Mouse (Mus musculus) midbrain, embryonic 15.5 days (tissue): Measurements from ENCODE around the gene Atn1. TPM values are rescaled to one million over a fixed set of nuclear protein-coding genes. Genes with fewer than 3 reads are reported as not detected.

Experiments used
- ATAC-seq: fragments of 200-750 bp; cut with Nextera tagmentation; replicated peaks from 2 replicates; pipeline ENCODE4 v1.8.0; 2017; ENCODE audit warnings: moderate TSS enrichment
- H3K27ac ChIP-seq: fragments of 300-500 bp; sonication (generic); 2 replicates; pipeline ENCODE4 v1.5.1; 2015; ENCODE audit warnings: mild to moderate bottlenecking, inconsistent platforms
- H3K27me3 ChIP-seq: fragments of 300-500 bp; sonication (generic); replicated peaks from 2 replicates; pipeline ENCODE4 v1.6.1; 2015; ENCODE audit warnings: inconsistent platforms
- H3K36me3 ChIP-seq: fragments of 300-500 bp; sonication (generic); replicated peaks from 2 replicates; pipeline ENCODE4 v1.6.1; 2015; ENCODE audit warnings: inconsistent platforms
- H3K4me1 ChIP-seq: fragments of 300-500 bp; sonication (generic); 2 replicates; pipeline ENCODE4 v1.6.1; 2015; ENCODE audit warnings: inconsistent platforms
- H3K4me2 ChIP-seq: fragments of 300-500 bp; sonication (generic); 2 replicates; pipeline ENCODE4 v1.6.1; 2015; ENCODE audit warnings: inconsistent platforms, mild to moderate bottlenecking, moderate library complexity
- H3K4me3 ChIP-seq: fragments of 300-500 bp; sonication (generic); 2 replicates; pipeline ENCODE4 v1.5.1; 2015; ENCODE audit warnings: mild to moderate bottlenecking, inconsistent platforms
- H3K9ac ChIP-seq: fragments of 300-500 bp; sonication (generic); 2 replicates; pipeline ENCODE4 v1.6.1; 2015; ENCODE audit warnings: mild to moderate bottlenecking, inconsistent platforms
- H3K9me3 ChIP-seq: fragments of 300-500 bp; sonication (generic); 2 replicates; pipeline ENCODE4 v1.6.1; 2016; ENCODE audit warnings: inconsistent platforms
- WGBS: fragments of 180-500 bp; shearing (Covaris S2); methylation state at CpG from one replicate; pipeline ENCODE4 v1.1.7; 2015; ENCODE audit warnings: mixed read lengths; 5-methylcytosine and 5-hydroxymethylcytosine counted together
- polyA plus RNA-seq: library from polyadenylated mRNA; unstranded; fragments of >200 nt; fragmentation: Nextera tagmentation; extraction: Ambion mirVana; gene quantifications from 2 replicates; pipeline ENCODE4 v1.2.1, GENCODE M21; 2015

The Atn1 gene
- polyA plus RNA-seq, 1 experiment from 2014 or later, result 32.7 TPM

GRCm38 (mm10) chr6:124734417-124734816 is 21.9 kb downstream of the Atn1 start:
- Histone ChIP-seq H3K27me3 (no peaks in the 10 kb centered on the region), H3K9ac (no peak overlapping the region), H3K9me3 (no peaks in the 10 kb centered on the region), H3K27ac (no peak overlapping the region), H3K4me3 (no peak overlapping the region), H3K4me1 (peaks cover 10% of the 10 kb centered on the region), H3K36me3 (no peaks in the 10 kb centered on the region), H3K4me2 (no peak overlapping the region)
- 92% methylated on average over 3 of the region's 3 CpGs for WGBS
- no peak for ATAC-seq

DNA sequence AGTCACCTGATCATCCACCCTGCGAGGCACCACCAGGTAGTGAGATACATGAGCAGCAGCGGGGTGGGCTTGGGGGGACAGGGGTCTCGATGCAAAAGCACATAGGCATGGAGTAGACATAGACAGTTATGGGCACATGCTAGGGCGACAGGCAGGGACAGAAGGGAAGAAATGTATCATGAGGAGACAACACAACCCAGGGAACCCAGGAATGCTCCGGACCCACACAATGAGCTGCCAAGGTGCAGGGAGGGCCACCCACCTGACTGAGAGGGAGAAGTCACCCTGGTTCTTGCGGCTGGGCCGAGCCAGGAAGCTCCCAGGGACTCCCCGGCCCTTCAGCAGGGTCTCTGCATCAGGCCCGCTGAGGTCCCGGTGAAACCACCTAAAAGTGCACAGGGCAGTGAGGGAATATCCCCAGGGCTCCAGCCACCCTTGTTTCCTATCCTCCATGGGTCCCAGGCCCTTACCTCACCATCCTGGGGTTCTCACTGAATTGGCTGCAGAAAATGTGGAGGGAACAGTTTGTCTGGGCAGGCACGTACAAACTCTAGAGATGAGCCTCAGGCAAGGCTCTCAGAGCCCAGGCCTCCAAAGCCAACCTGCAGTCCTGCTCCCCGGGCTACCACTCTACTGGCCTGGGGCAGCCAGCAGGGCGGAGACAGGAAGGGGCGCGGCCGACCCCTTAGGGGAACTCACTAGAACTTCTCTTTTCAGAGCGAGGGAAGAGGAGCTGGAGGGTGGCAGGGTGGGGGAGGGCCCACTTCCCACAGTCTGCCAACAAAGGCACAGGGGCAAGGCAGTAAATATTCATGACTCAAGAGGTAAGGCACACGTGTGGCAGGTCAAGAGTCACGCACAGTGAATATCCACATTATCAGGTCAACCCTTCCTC is 23.6 kb downstream of the Atn1 start:
- no peak overlapping the region for H3K9ac ChIP-seq
- WGBS, result 54% methylated on average over 19 of the region's 19 CpGs

DNA sequence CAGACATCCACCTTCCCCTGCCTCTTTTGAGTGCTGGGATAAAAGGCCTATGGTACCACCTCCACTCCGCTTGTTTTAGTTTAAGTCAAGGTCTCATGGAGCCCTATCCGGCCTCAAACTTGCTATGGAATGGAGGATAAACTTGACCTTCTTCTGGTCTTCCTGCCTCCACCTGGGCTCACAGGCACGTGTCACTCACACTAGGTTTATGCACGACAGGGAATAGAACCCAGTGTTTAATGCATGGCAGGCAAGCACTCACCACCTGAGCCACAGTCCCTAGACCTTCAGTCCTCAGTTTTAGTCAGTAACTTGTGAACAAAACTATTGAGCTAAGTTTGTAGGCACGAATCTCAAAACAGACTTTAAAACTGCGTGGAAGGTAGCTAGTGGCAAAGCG is 25.3 kb downstream of the Atn1 start:
- no peaks in the 10 kb centered on the region for H3K4me1 ChIP-seq
- no peaks in the 10 kb centered on the region for H3K36me3 ChIP-seq
- no peak overlapping the region for H3K27ac ChIP-seq
- 92% methylated on average over 7 of the region's 7 CpGs for WGBS
- no peaks in the 10 kb centered on the region for H3K27me3 ChIP-seq
- ATAC-seq, result no peak
- no peaks in the 10 kb centered on the region for H3K9me3 ChIP-seq
- H3K4me2 ChIP-seq, result no peak overlapping the region
- no peak overlapping the region for H3K4me3 ChIP-seq
- H3K9ac ChIP-seq, result no peak overlapping the region

More for the DNA sequence above, 23.6 kb downstream of the Atn1 start:
- Histone ChIP-seq H3K36me3 (no peaks in the 10 kb centered on the region), H3K4me2 (no peak overlapping the region), H3K9me3 (no peaks in the 10 kb centered on the region), H3K4me1 (no peaks in the 10 kb centered on the region), H3K4me3 (no peak overlapping the region), H3K27me3 (no peaks in the 10 kb centered on the region), H3K27ac (no peak overlapping the region)
- ATAC-seq, result no peak

DNA sequence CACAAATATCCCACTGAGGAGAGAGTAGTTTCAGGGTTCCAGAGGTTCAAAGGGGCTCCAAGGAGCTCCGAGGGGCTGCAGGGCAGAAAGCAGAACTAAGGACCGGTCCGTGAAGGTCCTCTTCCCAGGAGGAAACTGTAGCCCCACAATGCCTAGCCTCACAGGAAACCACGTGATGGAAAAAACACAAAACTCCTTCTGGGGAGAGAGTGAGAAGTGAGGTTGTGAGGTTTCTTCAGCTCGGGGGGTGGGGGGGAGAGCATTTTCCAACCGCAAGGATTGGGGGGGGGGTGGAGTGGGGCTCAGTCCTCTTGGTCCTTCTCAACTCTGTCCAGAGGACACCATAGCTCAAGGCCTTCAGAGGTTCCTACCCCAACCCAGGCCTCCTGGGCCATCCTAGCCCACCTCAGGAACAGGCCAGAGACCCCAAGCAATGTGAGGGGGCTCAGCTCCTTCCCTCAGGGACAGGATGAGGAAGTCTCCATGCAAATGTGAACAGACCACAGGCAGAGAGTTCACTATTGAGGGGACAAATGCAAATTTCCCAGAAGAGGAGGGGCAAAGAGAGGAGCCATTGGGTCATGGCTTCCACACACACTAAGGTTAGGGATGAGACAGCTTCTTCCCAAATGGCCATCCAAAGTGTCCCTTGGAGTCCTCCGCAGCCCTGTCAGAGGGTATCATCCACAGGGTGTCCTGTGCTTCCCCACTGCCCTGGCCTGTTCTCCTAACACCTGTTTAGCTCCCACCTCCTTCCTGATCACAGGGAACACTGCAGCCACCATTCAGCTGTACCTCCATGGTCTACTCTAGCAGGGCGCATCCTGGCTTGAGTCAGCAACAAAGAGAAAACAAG is 26.2 kb downstream of the Atn1 start:
- 86% methylated on average over 8 of the region's 8 CpGs for WGBS
- Histone ChIP-seq H3K4me1 (no peaks in the 10 kb centered on the region), H3K9ac (no peak overlapping the region), H3K36me3 (no peaks in the 10 kb centered on the region), H3K4me3 (no peak overlapping the region), H3K9me3 (no peaks in the 10 kb centered on the region), H3K4me2 (no peak overlapping the region), H3K27me3 (no peaks in the 10 kb centered on the region), H3K27ac (no peak overlapping the region)
- ATAC-seq, result no peak

DNA sequence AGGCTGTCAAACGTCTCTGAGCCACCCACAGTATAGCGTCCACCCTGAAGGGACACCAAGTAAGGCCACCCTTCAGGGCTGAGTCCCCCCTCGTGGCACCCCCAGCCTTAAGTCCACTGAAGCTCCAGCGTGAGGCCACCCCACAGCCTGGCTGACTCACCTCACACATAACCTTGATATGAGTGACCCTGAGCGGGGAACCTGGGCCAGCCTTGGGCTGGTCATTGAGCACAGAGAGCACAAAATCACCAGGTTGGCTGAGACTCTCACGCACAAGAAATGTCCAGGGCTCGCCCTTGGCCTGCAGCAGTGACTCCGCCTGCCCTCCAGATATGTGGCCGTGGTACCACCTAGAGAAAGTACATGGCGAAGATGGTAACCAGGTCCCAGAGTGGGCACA is 27.7 kb downstream of the Atn1 start:
- Histone ChIP-seq H3K27me3 (no peaks in the 10 kb centered on the region), H3K9ac (no peak overlapping the region), H3K9me3 (no peaks in the 10 kb centered on the region), H3K4me1 (no peaks in the 10 kb centered on the region), H3K27ac (no peak overlapping the region), H3K36me3 (no peaks in the 10 kb centered on the region), H3K4me2 (no peak overlapping the region), H3K4me3 (no peak overlapping the region)
- no peak for ATAC-seq
- WGBS, result 85% methylated on average over 10 of the region's 10 CpGs

DNA sequence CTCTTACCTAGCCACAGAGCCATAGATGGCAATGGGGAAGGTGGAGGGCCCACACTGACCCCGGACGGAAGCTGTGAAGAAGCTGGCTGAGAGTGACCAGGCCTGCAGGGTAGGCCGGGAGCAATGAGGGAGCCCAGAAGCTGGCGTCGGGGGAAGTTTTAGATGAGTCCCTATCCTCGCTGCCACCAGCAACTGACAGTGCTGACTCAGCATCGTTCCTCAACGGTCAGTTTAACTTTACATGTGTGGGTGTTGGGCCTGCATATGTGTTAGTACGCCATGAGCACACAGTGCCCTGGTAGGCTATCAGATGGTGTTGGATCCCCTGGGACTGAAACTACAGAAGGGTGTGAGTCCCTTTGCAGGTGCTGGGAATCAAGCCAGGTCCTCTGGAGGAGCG is 31.9 kb downstream of the Atn1 start:
- H3K27ac ChIP-seq, result no peak overlapping the region
- H3K27me3 ChIP-seq, result no peaks in the 10 kb centered on the region
- H3K4me3 ChIP-seq, result no peak overlapping the region
- no peaks in the 10 kb centered on the region for H3K9me3 ChIP-seq
- H3K9ac ChIP-seq, result no peak overlapping the region
- H3K4me2 ChIP-seq, result no peak overlapping the region
- H3K36me3 ChIP-seq, result no peaks in the 10 kb centered on the region
- ATAC-seq, result no peak
- WGBS, result 93% methylated on average over 10 of the region's 10 CpGs
- H3K4me1 ChIP-seq, result no peaks in the 10 kb centered on the region

DNA sequence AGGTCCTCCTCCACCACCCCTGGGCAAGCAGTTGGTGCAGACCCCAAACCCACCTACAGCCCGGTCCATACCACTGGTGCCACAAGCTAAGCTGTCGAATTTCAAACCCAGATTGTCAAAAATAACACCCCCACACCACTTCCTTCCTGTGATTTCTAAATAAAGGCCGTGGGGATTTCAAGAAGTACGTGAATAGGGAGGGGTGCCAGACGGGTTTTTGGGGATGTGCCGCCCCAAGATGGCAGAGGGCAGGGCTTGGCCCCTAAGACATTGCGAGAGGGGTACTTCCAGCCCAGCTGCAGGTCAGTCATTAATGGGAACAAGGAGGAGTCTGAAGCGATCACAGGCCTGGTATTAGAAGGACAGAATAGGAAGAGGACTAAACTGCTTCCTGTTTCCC is 32.8 kb downstream of the Atn1 start:
- ATAC-seq, result no peak
- WGBS, result 85% methylated on average over 8 of the region's 8 CpGs
- Histone ChIP-seq H3K4me1 (no peaks in the 10 kb centered on the region), H3K9ac (no peak overlapping the region), H3K9me3 (no peaks in the 10 kb centered on the region), H3K36me3 (no peaks in the 10 kb centered on the region), H3K4me2 (no peak overlapping the region), H3K27ac (no peak overlapping the region), H3K4me3 (no peak overlapping the region), H3K27me3 (no peaks in the 10 kb centered on the region)

DNA sequence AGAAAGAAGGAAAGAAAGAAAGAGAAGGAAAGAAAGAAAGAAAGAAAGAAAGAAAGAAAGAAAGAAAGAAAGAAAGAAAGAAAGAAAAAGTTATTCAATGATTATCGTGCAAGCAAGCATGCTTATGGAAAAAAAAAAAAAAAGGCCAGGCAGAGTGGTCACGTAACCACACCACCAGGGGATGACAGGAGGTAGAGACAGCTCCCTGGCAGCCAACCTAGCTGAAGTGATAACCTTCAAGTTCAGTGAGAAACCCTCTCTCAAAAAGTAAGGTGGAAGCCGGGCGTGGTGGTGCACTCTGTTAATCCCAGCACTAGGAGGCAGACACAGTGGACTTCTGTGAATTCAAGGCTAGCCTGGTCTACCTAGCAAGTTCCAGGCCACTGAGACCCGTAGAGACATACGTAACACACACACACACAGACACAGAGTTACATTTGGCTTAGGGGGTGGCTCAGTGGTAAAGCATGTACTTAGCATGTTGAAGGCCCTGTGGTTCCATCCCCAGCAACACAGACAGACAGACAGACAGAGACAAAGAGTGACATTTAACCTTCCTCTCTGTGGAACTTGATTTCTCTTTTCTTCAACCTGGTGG is 33.3 kb downstream of the Atn1 start:
- 86% methylated on average over 6 of the region's 6 CpGs for WGBS
- H3K9me3 ChIP-seq, result no peaks in the 10 kb centered on the region
- no peaks in the 10 kb centered on the region for H3K27me3 ChIP-seq
- no peak overlapping the region for H3K4me2 ChIP-seq
- no peaks in the 10 kb centered on the region for H3K36me3 ChIP-seq
- H3K9ac ChIP-seq, result no peak overlapping the region
- no peak overlapping the region for H3K27ac ChIP-seq
- no peaks in the 10 kb centered on the region for H3K4me1 ChIP-seq
- no peak for ATAC-seq
- H3K4me3 ChIP-seq, result no peak overlapping the region

- Histone ChIP-seq H3K27ac (no peak overlapping the region), H3K4me2 (no peak overlapping the region), H3K9me3 (no peaks in the 10 kb centered on the region), H3K27me3 (no peaks in the 10 kb centered on the region), H3K4me1 (no peaks in the 10 kb centered on the region), H3K36me3 (peaks cover 14% of the 10 kb centered on the region), H3K4me3 (no peak overlapping the region), H3K9ac (no peak overlapping the region)
- ATAC-seq, result no peak
- WGBS, result 69% methylated on average over 11 of the region's 11 CpGs
Observed at GRCm38 (mm10) chr6:124720904-124721303, 35.4 kb downstream of the Atn1 start.

DNA sequence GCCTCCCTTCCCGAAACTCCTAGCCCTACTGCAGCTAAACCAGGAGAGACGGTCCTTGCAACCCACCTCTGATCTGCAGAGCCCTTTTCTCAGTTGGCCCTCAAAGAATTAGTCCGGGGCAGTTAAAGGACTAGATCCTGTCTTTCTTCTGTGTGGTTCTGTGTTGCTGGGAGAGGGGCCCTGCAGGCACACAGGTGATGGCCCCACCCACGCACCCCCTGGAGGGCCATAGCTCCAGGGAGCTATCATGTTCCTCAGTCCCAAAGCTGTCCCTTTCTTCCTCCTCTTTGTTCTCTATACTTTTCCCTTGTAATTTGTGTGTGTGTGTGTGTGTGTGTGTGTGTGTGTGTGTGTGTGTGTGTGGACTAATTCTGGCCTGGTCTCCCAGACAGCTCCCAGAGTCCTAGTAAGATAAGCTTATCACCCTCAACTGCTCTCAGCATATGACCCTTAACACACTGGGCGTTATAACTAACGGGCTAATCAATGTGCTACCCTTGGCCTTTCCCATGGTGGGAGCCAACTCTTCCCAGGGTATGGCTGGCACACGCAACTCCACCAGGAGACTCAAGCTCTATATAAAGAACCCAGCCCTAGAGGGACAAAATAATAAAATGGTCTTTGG is 36.9 kb downstream of the Atn1 start:
- ATAC-seq, result no peak

GRCm38 (mm10) chr6:124718703-124719102 is 37.6 kb downstream of the Atn1 start:
- Histone ChIP-seq H3K4me3 (no peak overlapping the region), H3K4me1 (peaks cover 7% of the 10 kb centered on the region), H3K4me2 (no peak overlapping the region), H3K27ac (no peak overlapping the region), H3K9ac (no peak overlapping the region), H3K27me3 (no peaks in the 10 kb centered on the region), H3K9me3 (no peaks in the 10 kb centered on the region), H3K36me3 (peaks cover 25% of the 10 kb centered on the region)
- ATAC-seq, result no peak
- 66% methylated on average over 15 of the region's 16 CpGs for WGBS

More for the DNA sequence above, 36.9 kb downstream of the Atn1 start:
- Histone ChIP-seq H3K36me3 (peaks cover 25% of the 10 kb centered on the region), H3K4me3 (no peak overlapping the region), H3K9ac (no peak overlapping the region), H3K27me3 (no peaks in the 10 kb centered on the region), H3K9me3 (no peaks in the 10 kb centered on the region), H3K4me1 (no peaks in the 10 kb centered on the region), H3K4me2 (no peak overlapping the region), H3K27ac (no peak overlapping the region)
- 75% methylated on average over 7 of the region's 7 CpGs for WGBS

DNA sequence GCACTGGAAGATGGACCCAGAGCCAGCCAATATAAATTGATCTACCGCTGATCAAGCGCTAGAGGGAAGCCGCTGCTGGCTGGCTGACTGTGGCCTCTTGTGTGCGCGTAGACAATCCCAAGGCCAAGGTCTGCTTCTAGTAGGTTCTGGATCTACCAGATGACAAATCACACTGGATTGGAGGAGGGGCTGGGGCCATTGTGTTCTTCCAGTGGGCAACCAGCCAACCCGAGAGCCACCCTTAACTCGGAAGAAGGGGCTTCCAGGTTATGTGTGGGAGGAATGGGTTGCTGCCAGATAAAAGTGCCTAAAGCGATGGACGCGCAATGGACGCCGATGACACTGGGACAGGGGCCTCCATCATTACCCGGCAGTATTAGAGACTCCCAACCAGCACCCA is 38.4 kb downstream of the Atn1 start:
- Histone ChIP-seq H3K36me3 (peaks cover 25% of the 10 kb centered on the region), H3K4me2 (no peak overlapping the region), H3K9me3 (no peaks in the 10 kb centered on the region), H3K4me1 (peaks cover 14% of the 10 kb centered on the region), H3K27ac (no peak overlapping the region), H3K9ac (no peak overlapping the region), H3K4me3 (no peak overlapping the region), H3K27me3 (no peaks in the 10 kb centered on the region)
- WGBS, result 89% methylated on average over 13 of the region's 13 CpGs
- no peak for ATAC-seq
